Mouse (Mus musculus) G1E (cell line): Measurements from ENCODE around the gene Tmem132c.

Experiments used
- CTCF ChIP-seq: IDR thresholded peaks from 2 replicates; pipeline ENCODE4 v1.5.1; 2012; ENCODE audit warnings: low read depth, low read length, inconsistent platforms, mixed read lengths
- GATA1 ChIP-seq: IDR thresholded peaks from 2 replicates; pipeline ENCODE4 v1.6.1; 2012; ENCODE audit warnings: borderline replicate concordance, low read length, inconsistent platforms, mixed read lengths

GRCm38 (mm10) chr5:127537508-127537907, 295.9 kb downstream of the Tmem132c start:
- TF ChIP-seq CTCF (no peak), GATA1 (no peak)
